Mouse (Mus musculus): ENCODE results near the gene B3gat2.

B3gat2 gene

GRCm38 (mm10) chr1:23761502-23762135 is at the start of gene B3gat2:
TSS of gene B3gat2 (plus strand) at chr1:23761753.
- DNase-seq (ENCODE audit: low read depth, low spot score): peak; percentile 38

DNA sequence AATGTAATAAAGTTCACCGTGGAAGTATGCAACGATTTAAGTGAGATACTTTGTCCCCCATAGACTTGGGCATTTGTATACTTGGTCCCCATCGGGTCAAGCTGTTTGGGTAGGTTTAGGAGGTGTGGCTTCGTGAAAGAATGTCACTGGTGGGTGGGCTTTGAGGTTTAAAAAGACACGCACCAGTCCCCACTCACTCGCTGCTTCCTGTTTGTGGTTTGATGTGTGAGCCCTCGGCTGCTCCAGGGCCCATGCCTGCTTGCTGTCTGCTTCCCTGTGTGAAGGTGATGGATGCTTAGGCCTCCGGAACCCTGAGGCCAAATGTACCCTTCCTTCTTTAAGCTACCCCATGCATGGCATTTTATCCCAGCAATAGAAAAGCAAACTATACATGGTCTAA is 41.2 kb upstream of the B3gat2 start:
- DNase-seq (ENCODE audit: low read depth, low spot score): no peak

- no peak for DNase-seq (ENCODE audit: low read depth, low spot score)
Measured at GRCm38 (mm10) chr1:23721036-23721435, 40.5 kb upstream of the B3gat2 start.

DNA sequence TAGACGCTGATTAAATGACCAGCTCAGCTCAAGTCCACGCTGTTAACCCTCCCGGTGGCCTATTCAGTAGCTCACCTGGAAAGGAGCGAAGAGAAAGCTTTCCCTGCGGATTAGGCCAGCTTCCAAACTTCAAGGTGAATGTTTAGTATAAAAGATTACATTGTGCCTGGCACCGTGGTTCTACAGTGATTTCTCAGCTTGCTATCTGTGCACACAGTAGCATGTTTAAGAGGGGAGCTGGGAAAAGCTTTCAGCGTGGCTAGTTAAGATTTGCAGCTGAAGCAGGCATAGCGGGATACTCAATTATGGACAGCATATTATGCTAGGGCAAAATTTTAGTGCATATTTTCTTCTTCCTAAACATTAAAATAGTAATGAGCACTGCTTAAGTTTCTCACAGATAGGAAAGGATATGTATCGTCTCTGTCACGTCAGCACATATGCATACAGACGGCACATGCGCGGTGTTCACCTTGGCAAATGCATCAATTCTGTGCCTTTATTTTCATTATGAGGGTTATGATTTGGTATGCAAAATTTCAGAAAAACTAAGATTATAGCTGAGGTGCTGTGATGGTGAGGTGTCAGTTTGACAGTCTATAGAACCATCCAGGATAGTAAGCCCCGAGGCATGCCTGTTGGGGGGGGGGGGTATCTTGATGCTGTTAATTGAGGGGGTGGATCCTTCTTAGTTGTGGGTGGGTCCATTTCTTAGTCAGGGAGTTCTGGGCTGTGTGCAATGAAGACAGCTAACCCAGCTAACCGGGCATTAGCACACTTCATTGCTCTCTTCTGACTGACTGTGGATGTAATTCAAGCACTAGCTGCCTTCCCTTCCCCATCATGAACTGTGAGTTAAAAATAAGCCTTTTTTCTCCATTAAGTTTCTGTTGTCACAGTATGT is 38.8 kb upstream of the B3gat2 start:
- DNase-seq (ENCODE audit: low read depth, low spot score): no peak

DNA sequence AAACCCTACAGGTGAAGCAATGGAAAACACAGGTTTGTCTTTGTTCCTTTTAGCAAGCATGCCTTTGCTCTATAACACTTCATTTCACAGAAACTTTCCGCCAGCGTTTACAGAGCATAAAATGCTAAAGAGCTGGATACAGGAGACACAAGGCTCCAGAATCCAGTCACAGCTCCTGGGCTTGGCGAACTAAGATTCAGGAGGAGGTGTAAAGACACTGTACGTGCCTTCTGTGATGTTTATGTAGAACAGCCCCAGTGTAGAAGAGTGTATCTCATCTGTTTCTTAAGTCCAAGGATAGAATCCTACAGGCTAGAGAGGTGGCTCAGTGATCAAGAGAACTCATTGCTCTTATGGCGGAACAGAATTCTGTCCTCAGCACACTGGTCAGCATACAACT is 30.2 kb upstream of the B3gat2 start:
- no peak for DNase-seq (ENCODE audit: low read depth, low spot score)

- DNase-seq (ENCODE audit: low read depth, low spot score): no peak
Measured at GRCm38 (mm10) chr1:23750864-23751532, 10.6 kb upstream of the B3gat2 start.

DNA sequence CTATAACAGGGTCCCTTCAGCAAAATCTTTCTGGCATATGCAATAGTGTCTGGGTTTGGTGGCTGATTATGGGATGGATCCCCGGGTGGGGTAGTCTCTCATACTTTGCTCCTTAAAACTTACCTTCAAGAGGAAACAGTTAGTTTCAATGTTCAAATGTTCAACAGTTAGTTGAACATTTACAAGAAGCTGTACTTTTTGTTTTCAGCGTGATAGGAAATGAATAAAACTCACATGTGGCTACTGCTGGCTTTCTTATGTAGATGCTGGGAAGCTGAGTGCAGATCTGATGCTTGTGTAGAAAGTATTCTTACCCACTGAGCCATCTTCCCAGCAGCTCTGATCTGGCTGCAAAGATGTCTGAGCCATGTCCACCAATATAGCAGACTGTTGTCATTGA is 8.5 kb upstream of the B3gat2 start:
- no peak for DNase-seq (ENCODE audit: low read depth, low spot score)

GRCm38 (mm10) chr1:23753591-23753990 is 8.0 kb upstream of the B3gat2 start:
- no peak for DNase-seq (ENCODE audit: low read depth, low spot score)

- no peak for DNase-seq (ENCODE audit: low read depth, low spot score)
Measured at GRCm38 (mm10) chr1:23754340-23754739, 7.2 kb upstream of the B3gat2 start.

- DNase-seq (ENCODE audit: low read depth, low spot score): no peak
Measured at GRCm38 (mm10) chr1:23754967-23755366, 6.6 kb upstream of the B3gat2 start.

GRCm38 (mm10) chr1:23762136-23762687 is 659 bp downstream of the B3gat2 start:
- peak; percentile 14 for DNase-seq (ENCODE audit: low read depth, low spot score)

DNA sequence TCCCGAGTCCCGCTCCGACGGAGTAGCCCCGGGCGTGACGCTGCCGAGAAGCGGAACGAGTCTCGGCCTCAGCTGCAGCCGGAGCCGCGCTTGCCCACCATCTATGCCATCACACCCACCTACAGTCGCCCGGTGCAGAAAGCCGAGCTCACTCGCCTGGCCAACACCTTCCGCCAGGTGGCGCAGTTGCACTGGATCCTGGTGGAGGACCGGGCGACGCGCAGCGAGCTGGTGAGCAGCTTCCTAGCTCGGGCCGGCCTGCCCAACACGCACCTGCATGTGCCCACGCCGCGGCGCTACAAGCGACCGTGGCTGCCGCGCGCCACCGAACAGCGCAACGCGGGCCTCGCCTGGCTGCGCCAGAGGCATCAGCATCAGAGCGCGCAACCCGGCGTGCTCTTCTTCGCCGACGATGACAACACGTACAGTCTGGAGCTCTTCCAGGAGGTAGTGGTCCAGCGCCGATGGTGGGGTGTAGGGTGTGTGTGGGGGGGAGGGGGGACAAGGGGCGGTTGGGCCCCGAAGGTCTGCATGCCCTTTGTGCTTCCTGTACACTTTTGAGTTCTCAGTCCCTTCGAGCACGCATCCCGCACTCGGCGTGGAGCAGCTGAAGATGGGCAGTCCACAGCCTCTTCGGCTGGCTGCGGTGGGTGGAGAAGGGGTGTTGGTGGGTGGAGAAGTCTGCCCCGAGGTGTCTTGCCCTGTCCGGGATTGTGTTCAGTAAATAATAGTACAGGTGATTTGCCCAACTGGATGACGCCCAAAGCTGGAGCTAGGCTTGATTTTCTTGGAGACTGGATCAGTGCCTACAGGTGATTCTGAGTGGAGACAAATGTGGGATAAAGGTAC is 1.5 kb downstream of the B3gat2 start:
- DNase-seq (ENCODE audit: low read depth, low spot score): peak; percentile 83

- peak; percentile 9 for DNase-seq (ENCODE audit: low read depth, low spot score)
Measured at GRCm38 (mm10) chr1:23763726-23764125, 2.2 kb downstream of the B3gat2 start.

DNA sequence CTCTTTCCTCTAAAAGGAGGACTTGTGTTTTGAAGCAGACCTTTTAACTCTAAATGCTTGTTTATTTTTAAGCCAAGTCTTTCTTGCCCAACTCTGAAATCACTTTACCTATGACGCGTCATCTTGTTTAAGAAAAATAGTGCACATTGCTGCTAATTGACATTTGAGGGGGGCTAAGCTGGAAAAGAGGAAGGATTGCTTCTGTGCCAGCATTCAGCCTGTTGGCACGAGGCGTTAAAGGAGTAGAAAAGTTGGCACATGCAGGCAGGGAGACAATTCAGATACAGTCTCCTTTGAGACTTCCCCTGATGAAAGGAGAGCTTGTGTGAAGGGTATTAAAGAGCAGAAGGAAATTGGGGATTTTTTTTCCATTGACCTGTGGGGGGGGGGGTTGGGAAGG is 3.2 kb downstream of the B3gat2 start:
- DNase-seq (ENCODE audit: low read depth, low spot score): no peak

GRCm38 (mm10) chr1:23773039-23773438 is 11.5 kb downstream of the B3gat2 start:
- no peak for DNase-seq (ENCODE audit: low read depth, low spot score)

- DNase-seq (ENCODE audit: low read depth, low spot score): peak; percentile 45
Measured at GRCm38 (mm10) chr1:23792737-23793533, 31.4 kb downstream of the B3gat2 start.

GRCm38 (mm10) chr1:23798306-23798705 is 36.8 kb downstream of the B3gat2 start:
- no peak for DNase-seq (ENCODE audit: low read depth, low spot score)

DNA sequence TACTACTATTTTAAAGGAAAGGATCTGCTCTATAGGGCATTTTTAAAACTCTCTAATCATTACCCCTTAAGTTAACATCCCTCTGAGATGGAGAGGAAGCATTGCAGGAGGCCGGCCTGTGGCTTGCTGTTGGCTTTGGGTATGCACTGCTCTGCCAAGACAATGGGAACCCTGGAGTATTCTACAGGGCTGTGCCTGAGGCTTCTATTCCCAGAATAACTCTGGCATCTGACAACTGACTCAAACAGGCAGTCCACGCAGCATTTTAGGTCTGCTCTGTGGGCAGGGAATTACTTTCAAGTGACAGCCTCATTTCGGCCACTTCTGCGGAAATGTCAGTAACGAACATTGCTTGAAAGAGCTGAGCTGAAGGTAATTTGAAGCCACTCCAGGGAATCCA is 60.1 kb downstream of the B3gat2 start:
- no peak for DNase-seq (ENCODE audit: low read depth, low spot score)

- peak; percentile 52 for DNase-seq (ENCODE audit: low read depth, low spot score)
Measured at GRCm38 (mm10) chr1:23826887-23827758, 65.6 kb downstream of the B3gat2 start.

All from WW6 (cell line).